Mouse (Mus musculus): Measurements from ENCODE around the gene Kctd19. TPM values are rescaled to one million over a fixed set of nuclear protein-coding genes. Genes with fewer than 3 reads are reported as not detected.

The Kctd19 gene
- polyA plus RNA-seq, 1 experiment from 2014 or later = not detected

DNA sequence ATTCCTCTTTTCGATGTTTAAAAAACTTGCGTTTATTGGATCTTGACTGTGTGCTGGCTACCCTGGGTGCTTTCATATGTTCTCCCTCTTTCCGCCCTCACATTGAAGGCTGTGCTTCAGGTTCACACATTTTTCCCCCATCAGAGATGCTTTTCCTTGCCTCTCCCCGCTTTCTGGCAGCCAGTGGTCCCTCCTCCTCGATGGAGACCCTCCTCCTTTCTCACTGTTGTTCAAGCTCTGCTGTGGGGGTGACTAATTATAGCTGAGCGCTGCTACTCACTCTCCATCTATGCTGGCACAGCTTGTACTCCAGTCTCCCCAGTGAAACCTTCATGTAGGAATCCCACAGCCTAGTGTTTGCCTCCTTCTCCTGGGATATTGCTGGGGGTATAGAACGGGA, 63.1 kb downstream of the Kctd19 start:
- H3K4me1 ChIP-seq = peaks cover 36% of the 10 kb centered on the region
- H3K36me3 ChIP-seq = peaks cover 3% of the 10 kb centered on the region; the same call in 1 of the 2 replicates
- WGBS = 38% methylated on average over 7 of the region's 7 CpGs
- no peak for ATAC-seq (ENCODE audit: low FRiP score)
- H3K9ac ChIP-seq = peak overlapping the region; percentile 85; the same call in 1 of the 2 replicates
- H3K27me3 ChIP-seq = peaks cover 16% of the 10 kb centered on the region
- H3K27ac ChIP-seq = no peak overlapping the region
- peak overlapping the region; percentile 70 for H3K4me3 ChIP-seq
- H3K9me3 ChIP-seq (replicated peaks) = no peaks in the 10 kb centered on the region
- peak overlapping the region; percentile 99 for H3K4me2 ChIP-seq (replicated peaks)

DNA sequence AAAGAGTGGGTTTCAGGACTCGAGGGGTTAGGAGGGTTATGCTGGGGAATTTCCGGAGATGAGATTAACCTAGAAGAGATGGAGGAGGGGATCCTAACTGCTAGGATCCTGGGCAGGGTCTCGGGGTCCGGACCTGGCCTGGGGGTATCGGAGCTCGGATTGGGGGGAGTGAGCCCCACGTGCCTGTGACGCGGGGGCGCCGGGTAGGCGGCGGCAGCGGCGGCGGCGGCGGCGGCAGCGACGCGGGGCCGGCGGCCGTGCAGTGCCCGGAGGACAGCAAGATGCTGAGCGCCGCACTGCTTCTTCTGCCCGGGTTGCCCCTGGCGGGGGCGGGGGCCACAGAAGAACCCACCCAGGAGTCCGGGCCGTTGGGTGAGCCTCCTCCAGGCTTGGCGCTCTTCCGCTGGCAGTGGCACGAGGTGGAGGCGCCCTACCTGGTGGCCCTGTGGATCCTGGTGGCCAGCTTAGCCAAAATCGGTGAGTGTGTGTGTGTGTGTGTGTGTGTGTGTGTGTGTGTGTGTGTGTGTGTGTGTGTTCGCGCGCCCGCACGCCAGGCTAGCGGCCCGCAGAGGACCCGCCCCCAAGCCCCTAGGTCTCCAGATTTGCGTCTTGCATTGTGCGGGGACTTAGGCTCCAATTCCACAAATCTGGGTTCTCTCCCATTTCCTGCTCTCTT, 64.1 kb downstream of the Kctd19 start:
- peak; percentile 39 for ATAC-seq (ENCODE audit: low FRiP score)
- Histone ChIP-seq H3K9me3 (replicated peaks) (no peaks in the 10 kb centered on the region), H3K4me3 (peak overlapping the region; percentile 70), H3K4me2 (replicated peaks) (peak overlapping the region; percentile 99), H3K9ac (peak overlapping the region; percentile 85), H3K27me3 (peaks cover 16% of the 10 kb centered on the region), H3K4me1 (peaks cover 33% of the 10 kb centered on the region), H3K27ac (peak overlapping the region; percentile 58), H3K36me3 (peaks cover 3% of the 10 kb centered on the region; the same call in 1 of the 2 replicates)
- under 1% methylated on average over 48 of the region's 48 CpGs for WGBS

DNA sequence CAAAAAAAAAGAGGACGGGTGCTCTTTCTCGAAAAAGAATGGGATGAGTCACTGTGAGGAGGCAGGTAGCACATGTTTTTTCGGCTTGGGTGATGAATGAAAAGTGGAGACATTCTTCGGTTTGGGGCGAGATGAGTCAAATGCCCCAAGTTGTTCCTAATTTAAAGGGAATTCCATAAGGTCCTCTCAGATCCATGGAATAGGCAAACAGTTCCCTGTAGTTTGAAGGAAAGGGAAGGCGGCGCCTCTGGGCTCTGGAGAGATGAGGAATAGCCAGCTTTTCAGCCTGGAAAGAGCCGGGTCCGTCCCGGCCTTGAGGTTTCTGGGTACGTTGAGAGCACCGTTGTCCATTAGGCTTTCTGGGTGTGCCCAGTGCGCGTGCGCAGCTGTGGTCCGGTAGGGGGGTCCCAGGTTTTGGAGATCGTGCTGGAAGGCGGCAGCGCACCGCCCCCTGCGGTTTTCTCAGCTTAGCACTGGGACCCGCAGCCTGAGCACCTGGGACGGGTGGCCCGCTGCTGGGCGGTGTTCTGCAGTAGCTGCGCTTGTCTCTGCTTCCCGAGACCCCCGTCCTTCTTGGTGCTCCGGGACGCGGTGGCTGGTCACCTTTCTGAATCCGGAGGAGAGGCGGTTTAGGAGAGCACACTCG, 64.7 kb downstream of the Kctd19 start, which contains the start of gene Slc9a5:
Gene Slc9a5 (plus strand): TSS at position 394 of the 646 bp plus-strand sequence.
- Histone ChIP-seq H3K36me3 (no peaks in the 10 kb centered on the region; the same call in 1 of the 2 replicates), H3K9ac (peak within 1 kb of the TSS; percentile 85), H3K27me3 (peaks cover 16% of the 10 kb centered on the region), H3K9me3 (replicated peaks) (no peaks in the 10 kb centered on the region), H3K4me1 (peaks cover 33% of the 10 kb centered on the region), H3K4me3 (peak within 1 kb of the TSS; percentile 70), H3K27ac (peak within 1 kb of the TSS; percentile 58), H3K4me2 (replicated peaks) (peak within 1 kb of the TSS; percentile 99)
- peak; percentile 30 for ATAC-seq (ENCODE audit: low FRiP score)
- 0% methylated on average over 34 of the region's 34 CpGs for WGBS

DNA sequence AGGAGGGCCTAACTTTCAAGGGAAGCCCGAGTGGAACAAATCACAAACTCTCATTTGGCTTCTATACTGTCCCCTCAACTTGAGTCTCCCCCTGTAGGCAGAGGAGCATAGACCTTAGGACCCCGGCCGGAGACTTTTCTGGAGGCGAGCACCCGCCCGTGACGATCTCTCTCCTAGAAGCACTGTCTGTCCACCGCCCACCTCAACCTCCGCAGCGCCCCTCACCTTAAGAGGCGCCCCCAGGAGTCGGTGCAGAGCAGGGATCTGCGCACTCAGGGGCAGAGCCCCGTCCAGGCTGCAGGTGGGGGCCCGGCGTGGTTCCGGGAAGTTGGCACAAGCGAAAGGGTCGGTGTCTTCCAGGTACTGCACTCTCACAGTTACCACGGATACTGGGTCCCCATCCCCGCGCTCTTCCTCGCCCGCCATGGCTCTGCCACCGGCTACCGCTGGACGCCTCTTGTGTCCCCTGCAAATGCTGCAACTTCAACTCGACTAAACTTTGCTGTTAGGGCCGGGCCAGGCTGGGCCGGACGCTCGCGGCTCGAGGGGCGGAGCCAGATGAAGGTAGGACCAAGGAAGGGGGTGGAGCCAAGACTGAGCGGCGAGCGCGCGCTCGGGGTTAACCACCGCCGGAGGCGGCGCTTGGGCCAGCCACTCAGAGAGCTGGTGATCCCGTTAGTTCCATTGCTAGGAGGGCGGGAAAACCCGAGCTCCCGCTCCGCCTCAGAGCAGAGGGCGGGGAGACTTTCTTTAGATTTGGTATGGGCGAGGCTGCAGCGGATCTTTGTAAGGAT, 65.7 kb downstream of the Kctd19 start, which contains the start of gene Fhod1:
Gene Fhod1 (minus strand): TSS at position 526 of the 794 bp plus-strand sequence.
- H3K4me1 ChIP-seq = peaks cover 33% of the 10 kb centered on the region
- H3K36me3 ChIP-seq = no peaks in the 10 kb centered on the region; the same call in 1 of the 2 replicates
- H3K27ac ChIP-seq = peak within 1 kb of the TSS; percentile 58
- WGBS = under 1% methylated on average over 53 of the region's 53 CpGs
- peaks cover 16% of the 10 kb centered on the region for H3K27me3 ChIP-seq
- no peaks in the 10 kb centered on the region for H3K9me3 ChIP-seq (replicated peaks)
- peak within 1 kb of the TSS; percentile 85 for H3K9ac ChIP-seq
- peak within 1 kb of the TSS; percentile 70 for H3K4me3 ChIP-seq
- H3K4me2 ChIP-seq (replicated peaks) = peak within 1 kb of the TSS; percentile 99
- peak; percentile 85 for ATAC-seq (ENCODE audit: low FRiP score)

DNA sequence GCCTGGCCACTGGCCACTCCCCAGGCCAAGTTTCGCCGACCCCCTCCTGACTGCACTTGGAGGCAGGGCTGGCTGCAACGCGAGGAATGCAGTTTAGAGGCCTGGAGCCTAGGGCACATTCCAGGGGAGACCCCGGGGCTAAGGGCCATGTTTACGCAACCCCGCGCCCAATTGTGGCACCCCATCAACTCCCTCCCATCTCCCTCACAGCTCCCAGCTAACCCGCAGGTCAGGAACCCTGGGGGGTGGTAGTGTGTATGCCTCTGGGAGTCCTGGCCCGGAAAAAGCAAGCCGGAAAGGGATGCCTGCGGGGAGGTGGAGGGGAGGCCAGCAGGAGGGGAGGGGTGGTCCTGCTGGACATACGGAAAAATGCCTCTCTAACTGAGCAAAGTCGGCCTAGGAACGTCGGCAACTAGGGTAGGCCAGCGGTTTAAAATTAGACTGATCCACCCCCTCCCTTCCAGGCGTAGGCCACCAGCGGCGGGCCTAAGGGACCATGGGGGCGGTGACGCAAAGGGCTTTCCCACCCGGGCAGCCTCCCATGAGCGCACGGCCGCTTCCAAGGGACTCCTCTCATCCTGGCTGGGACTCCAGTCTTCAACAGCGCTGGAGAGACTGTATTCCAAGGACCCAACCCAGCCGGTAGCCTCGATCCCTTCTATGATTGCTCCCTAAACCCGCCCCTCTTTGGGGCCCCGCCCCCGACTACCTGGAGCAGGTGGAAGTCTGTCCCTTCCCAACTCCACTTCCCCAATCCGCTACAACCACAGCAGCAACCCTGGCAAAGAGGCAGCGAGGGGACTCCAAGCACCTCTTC, 66.5 kb downstream of the Kctd19 start:
- Histone ChIP-seq H3K27ac (peak overlapping the region; percentile 44; the same call in 1 of the 2 replicates), H3K4me1 (peaks cover 33% of the 10 kb centered on the region), H3K27me3 (peaks cover 16% of the 10 kb centered on the region), H3K4me3 (peak overlapping the region; percentile 70), H3K9me3 (replicated peaks) (no peaks in the 10 kb centered on the region), H3K4me2 (replicated peaks) (peak overlapping the region; percentile 99), H3K36me3 (no peaks in the 10 kb centered on the region), H3K9ac (peak overlapping the region; percentile 65)
- ATAC-seq (ENCODE audit: low FRiP score) = peak; percentile 12; the same call in 1 of the 2 replicates
- 2% methylated on average over 34 of the region's 34 CpGs for WGBS

DNA sequence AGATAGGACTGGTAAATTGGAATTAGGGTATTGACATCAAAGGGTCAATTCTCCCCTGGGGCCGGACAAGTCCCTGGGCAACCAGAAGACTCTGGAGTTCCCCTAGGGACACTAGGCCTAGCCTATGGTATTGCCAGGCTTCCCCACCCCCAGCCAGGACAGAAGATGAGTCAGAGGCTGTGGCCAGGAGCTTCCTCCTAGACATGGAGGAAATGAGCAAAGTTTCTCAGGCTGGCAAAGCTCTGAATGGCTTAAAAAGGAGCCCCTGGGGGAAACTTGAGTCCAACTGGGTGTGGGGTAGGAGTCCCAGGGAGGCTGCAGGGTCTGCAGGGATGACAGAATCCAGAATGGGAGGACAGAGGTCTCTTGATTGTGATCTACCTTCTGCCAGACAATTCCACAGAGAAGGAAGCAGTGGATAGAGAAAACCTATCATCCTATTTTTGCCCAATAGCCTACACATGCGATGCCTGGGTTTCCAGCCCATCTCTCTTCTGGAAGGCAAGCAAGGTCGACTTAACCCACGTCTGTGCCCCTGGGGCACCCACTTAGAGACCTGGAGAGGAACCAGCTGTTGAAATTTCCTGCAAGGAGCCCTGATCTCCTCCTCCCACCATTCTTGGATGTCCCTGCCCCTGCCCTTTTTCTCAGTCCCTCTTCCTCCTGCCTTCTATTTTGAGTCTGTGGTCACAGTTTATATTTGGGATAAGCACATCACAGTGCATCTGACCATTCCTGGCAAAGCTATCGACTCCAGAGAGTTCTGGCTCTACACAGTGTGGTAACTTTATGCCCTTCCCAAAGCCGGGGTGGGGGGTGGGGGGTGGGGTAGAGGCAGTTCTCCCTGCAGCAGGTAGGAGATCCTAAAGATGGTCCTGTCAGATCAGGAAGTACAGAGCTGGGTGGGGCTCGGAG, 68.0 kb downstream of the Kctd19 start:
- Histone ChIP-seq H3K9ac (no peak overlapping the region), H3K27me3 (peaks cover 13% of the 10 kb centered on the region), H3K9me3 (replicated peaks) (no peaks in the 10 kb centered on the region), H3K4me1 (peaks cover 35% of the 10 kb centered on the region), H3K36me3 (no peaks in the 10 kb centered on the region), H3K27ac (no peak overlapping the region), H3K4me2 (replicated peaks) (peak overlapping the region; percentile 13; the same call in 1 of the 2 replicates), H3K4me3 (no peak overlapping the region)
- ATAC-seq (ENCODE audit: low FRiP score) = no peak
- WGBS = 68% methylated on average over 7 of the region's 7 CpGs

DNA sequence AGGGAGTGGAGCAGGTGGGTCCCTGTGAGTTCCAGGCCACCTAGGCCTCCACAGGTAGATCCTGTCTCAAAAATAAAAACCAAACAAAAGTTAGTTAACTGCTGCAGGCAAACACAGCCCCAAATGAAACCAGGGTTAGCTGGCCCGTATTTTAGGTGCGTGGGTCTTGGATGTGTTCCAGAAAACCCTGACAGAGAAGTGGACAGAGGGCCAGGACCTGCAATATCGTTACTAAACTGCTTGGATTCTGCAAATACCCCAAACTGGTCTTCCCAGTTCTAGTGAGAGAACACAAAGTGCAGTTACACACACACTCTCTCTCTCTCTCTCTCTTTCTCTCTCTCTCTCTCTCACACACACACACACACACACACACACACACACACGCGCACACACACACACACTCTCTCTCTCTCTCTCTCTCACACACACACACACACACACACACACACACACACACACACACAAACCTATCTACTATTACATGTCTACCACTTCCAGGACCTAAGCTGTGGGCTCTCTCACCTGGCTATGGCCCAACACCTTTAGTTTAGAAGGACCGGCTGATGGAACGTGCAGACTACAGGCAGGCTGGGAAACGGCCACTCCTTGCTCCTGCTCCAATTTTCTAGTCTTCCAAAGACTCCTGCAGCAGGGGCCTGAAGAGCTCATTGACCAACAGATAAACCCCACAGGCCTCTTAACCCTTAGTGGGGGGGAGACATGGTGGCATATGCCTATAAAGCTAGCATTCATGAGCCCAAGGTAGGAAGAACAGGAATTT, 69.3 kb downstream of the Kctd19 start:
- Histone ChIP-seq H3K4me1 (peaks cover 24% of the 10 kb centered on the region), H3K36me3 (no peaks in the 10 kb centered on the region), H3K27me3 (peaks cover 13% of the 10 kb centered on the region), H3K9ac (no peak overlapping the region), H3K4me2 (replicated peaks) (no peak overlapping the region), H3K9me3 (replicated peaks) (no peaks in the 10 kb centered on the region), H3K4me3 (no peak overlapping the region), H3K27ac (no peak overlapping the region)
- WGBS = 83% methylated on average over 6 of the region's 8 CpGs
- ATAC-seq (ENCODE audit: low FRiP score) = no peak

DNA sequence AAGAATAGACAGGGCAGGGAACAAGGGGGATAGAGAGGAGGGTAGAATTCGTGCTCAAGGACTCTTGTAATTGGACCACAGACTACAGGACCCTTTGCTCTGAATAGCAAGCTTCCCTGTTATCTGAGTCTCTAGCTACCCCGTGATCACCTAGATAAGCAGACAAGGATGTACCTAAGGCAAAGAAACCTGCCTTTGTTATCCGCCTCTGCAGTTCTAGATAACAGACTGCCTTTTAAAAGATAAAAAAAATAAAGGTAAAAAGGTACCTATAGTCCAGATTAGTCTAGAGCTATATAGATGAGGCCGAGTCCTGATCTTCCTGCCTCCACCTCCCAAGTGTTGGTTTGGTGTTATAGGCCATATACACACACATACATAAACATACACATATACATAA, 70.5 kb downstream of the Kctd19 start:
- Histone ChIP-seq H3K4me2 (replicated peaks) (no peak overlapping the region), H3K9ac (no peak overlapping the region), H3K9me3 (replicated peaks) (no peaks in the 10 kb centered on the region), H3K27ac (no peak overlapping the region), H3K36me3 (no peaks in the 10 kb centered on the region), H3K27me3 (peaks cover 13% of the 10 kb centered on the region), H3K4me1 (peaks cover 21% of the 10 kb centered on the region), H3K4me3 (no peak overlapping the region)
- no peak for ATAC-seq (ENCODE audit: low FRiP score)
- WGBS = 82% methylated on average over 4 of the region's 4 CpGs

DNA sequence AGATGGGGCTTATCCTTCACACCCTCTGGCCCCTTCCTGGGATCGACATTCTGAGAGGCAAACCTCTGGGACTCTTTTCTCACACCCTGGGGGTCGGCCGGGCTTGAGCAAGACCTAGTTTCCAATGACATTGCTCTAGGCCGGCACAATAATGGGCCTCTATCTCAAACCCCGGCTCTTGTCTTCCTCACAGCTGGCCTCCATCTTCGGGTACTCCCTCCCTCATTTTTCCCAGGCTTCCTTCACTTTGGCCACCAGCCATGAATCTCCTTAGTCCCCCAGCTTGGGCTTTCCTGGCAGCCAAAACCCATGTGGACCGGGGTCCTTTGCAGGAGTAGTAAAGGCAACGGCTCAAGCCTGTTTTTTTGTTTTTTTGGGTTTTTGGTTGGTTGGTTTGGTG, 71.9 kb downstream of the Kctd19 start:
- no peak overlapping the region for H3K4me3 ChIP-seq
- peaks cover 6% of the 10 kb centered on the region; the same call in 1 of the 2 replicates for H3K36me3 ChIP-seq
- H3K9ac ChIP-seq = no peak overlapping the region
- H3K27me3 ChIP-seq = peaks cover 2% of the 10 kb centered on the region; the same call in 1 of the 2 replicates
- H3K4me2 ChIP-seq (replicated peaks) = no peak overlapping the region
- ATAC-seq (ENCODE audit: low FRiP score) = no peak
- H3K27ac ChIP-seq = no peak overlapping the region
- 52% methylated on average over 8 of the region's 8 CpGs for WGBS
- peaks cover 8% of the 10 kb centered on the region for H3K4me1 ChIP-seq
- no peaks in the 10 kb centered on the region for H3K9me3 ChIP-seq (replicated peaks)
